Mouse (Mus musculus): ENCODE data around the gene Slc25a51. TPM values are rescaled to one million over a fixed set of nuclear protein-coding genes. Genes with fewer than 3 reads are reported as not detected.
"Not testable (repeated sequence)": the region's sequence is repeated elsewhere in the genome, so short reads cannot be mapped to it uniquely, and the experiment has no call there.

The Slc25a51 gene
- total RNA-seq, 1 experiment from 2014 or later, result 47.1 TPM

DNA sequence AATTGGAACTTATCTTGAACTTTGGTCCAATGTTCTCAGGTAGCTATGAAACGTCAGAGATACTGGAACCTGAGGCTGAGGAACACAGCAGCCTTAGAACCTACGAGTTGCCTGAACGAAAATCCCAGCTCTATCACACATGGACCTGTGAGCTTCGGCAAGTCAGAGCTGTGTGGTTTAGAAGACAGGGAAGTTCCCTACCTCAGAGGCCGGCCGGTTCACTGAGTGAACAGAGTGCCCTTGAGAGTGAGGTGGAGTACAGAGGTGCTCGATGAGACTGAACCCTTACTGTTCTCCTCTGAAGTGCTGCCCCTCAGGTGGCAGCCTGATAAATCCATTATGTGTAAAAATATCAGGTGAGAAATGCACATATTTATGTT is 5.1 kb downstream of the Slc25a51 start:
- peak; percentile 48 for ATAC-seq (replicated peaks; ENCODE audit: low read depth, poor library complexity, severe bottlenecking)

DNA sequence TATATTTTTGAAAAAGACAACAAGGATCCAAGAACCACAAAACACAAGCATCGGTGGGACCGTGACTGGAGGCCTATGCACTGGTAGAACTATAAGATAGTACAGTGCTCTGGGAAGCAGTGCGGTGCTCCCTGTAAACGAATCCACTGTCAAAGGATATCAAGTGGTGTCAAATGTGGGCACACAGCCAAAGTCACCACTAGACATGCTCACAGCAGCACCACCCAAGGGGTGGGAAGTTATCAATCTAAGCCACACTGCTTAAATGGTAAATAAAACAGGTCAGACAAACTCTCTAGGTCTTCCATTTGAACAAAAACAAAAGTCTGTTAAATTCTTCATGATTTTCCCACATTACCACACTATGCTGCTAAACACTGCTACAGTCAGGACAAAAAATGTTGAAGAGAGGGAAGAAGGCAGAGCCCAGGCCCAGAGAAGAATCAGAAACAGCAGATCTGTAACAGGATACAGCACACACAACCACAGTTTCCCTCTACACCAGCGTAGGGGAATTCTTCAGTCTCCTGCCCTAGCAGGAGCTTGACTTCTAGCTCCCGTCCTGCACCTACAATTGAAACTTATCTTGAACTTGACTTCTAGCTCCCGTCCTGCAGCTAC is 5.6 kb downstream of the Slc25a51 start:
- peak; percentile 65 for ATAC-seq (replicated peaks; ENCODE audit: low read depth, poor library complexity, severe bottlenecking)

DNA sequence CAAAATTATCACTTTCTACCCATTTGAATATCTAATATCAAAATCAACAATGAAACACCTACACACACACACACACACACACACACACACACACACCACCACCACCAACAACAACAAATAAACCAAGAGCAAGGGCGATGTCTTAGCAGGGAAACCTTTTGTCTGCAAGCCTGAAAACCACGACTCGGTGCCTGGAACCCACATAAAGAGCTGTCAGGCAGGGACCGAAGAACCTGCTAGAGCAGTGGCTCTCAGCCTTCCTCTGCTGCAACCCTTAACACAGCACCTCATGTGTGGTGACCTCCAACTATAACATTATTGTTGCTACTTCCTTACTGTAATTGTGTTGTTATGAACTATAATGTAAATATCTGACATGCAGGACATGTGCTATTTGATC is 6.3 kb downstream of the Slc25a51 start:
- no peak for ATAC-seq (replicated peaks; ENCODE audit: low read depth, poor library complexity, severe bottlenecking)

DNA sequence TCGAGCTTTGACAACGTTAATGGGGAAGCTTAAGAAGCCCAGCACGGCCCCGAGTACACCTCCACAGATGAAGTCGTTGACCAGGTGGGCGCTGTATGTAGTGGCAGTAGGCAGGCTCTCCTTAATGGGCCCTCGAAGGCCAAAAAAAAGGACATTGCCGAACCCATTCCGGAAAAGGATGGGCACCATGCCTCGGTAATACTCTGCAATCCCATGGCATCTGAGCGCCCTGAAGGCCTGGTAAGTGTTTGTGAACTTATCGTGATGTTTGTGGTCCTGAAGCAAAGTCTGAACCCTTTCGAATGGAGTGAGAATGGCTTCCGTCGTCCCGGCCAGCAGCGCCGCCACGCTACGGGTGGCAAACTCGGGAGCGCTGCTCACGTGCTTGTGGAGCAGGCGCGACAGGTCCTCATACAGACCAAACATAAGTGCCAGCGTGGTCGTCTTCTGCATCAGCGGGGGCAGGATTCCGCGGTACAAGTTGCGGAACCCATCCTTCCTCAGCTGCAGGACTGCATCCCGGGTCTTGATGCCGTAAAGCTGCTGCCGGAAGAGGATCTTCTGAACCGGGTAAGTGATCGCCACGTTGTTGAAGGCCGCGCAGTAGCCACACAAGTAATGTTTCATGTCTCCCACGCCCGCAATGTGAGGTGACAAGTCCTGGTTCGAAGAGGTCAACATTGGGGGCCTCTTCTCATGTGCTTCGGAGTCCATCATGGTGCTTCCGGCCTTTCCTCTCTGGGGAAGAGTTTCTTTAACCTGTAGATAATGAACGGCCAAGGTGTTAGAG is 8.9 kb downstream of the Slc25a51 start:
- ATAC-seq (replicated peaks; ENCODE audit: low read depth, poor library complexity, severe bottlenecking), result no peak

DNA sequence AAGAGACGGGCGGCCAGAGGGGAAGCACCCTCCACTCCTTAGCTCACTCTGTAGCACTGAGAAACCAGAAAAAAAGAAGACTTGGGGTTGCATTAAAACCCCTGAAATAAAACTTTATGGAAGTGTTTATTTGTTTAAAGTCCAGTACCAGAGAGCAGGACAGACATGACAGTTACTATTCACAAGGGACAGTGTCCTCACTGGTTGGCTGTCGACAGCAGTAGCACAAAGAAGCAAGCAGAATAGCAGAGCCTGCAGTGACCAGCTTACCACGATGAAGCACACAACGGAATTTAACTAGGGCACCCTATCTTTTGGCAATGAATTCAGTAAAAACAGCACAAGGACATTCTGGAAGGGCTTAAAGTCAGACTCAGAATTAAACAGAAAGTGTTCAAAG is 10.3 kb downstream of the Slc25a51 start:
- not testable (repeated sequence) for ATAC-seq (replicated peaks; ENCODE audit: low read depth, poor library complexity, severe bottlenecking)

DNA sequence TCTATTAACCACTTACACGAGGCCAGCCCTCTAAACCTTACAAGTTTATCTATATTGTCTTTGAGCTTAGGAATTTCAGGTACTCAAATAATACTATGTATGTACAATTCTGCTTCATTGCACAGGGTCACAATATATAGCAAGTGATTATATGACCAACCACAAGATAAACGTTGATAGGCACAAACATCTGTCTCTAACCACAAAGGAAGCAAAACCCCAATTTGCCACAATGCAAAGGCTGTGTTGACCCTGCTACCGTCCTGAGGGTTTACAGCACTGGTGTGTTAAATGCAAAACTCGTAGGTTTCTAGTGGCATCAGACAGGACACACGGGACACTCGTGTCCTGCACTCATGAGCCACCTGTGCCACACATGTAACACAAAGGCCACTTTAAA is 12.4 kb downstream of the Slc25a51 start:
- ATAC-seq (replicated peaks; ENCODE audit: low read depth, poor library complexity, severe bottlenecking), result peak; percentile 72

DNA sequence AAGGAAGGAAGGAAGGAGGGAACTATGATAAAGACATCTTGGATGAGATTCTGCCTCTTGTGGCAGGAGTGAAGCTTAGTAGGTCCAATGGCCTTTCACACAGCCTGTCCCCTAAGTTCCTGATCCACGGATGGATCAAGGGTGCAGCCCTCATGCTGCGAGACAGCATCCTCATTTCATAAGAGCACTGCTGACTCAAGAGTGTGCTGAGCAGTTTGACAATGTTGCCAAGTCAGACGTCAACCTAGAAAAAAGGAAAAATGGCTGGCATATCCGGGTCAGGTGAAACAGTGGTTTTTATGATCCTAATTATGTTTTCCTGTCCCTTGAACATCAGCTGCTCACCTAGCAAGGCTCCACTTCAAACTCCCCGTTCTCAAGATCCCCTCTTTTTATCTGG is 14.9 kb downstream of the Slc25a51 start:
- no peak for ATAC-seq (replicated peaks; ENCODE audit: low read depth, poor library complexity, severe bottlenecking)

DNA sequence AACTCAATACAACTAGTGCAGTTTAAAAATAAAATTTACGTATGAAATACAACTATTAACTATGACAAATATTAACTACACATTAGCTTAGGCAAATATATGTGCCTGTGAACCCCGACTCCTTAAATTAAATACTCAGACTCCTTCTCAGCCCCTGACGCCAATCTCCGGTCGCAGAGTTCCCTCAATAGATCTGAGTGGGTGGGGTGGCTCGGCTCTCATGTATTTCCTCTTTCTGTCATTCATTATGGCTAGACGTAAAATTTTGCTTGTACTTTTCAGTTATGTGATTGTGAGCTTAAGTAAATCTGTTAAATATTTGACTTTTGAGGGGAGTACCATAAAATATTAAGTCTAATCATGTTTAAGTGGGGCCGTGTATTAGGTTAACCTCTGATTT is 15.6 kb downstream of the Slc25a51 start:
- ATAC-seq (replicated peaks; ENCODE audit: low read depth, poor library complexity, severe bottlenecking), result peak; percentile 50; the same call in 1 of the 2 replicates

DNA sequence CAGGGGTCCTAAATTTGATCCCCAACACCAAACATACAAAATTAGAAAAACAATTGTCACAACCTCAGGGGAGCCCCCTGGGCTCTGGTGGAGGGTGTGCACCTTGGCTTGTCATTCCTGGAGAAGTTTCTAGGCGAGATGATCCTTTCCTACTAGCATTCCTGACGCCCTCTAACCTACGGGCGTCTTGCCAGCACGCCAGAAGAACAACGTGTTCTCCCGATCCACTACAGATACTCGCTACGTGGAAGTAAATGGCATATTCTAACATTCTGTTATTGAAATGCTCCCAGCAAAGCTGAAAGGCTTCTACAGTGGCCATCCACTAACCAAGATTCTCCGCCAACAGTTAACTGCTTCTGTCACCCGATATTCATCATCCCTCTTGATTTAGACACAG is 16.0 kb downstream of the Slc25a51 start:
- no peak for ATAC-seq (replicated peaks; ENCODE audit: low read depth, poor library complexity, severe bottlenecking)

DNA sequence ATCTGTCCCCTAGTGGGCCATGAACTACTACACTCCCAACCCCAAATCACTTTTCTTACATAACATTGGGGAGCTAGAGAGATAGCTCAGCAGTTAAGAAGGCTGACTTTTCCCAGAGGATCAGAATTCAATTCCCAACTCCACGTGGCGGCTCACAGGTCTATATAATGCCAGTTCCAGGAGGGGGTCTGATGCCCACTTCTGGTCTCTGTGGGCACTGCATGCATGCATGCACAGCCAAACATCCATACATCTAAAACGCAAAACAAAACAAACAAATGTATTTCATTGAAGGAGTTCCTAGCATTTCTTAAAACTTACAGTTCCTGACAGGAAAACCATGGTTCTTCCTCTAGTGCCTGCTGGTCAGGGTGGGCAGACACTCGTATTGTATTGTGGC is 16.5 kb downstream of the Slc25a51 start:
- no peak for ATAC-seq (replicated peaks; ENCODE audit: low read depth, poor library complexity, severe bottlenecking)

DNA sequence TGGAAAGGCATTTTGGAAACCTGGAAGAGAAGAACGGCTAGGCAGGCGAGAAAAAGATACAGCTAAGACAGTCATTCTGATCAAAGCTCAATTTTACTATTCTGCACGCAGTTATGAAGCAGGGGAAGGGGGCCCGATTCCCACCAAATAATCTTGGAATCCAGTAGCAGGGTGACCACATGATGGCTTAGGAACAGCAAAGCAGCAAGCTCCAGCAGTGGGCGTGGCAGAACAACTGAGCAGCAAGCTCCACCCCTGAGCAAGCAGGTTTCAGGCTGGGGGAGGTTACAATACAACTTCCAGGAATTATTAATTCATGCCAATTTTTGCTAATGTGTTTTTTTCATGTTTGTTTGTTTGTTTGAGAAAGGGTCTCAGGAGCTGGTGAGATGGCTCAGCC is 21.3 kb downstream of the Slc25a51 start:
- not testable (repeated sequence) for ATAC-seq (replicated peaks; ENCODE audit: low read depth, poor library complexity, severe bottlenecking)

DNA sequence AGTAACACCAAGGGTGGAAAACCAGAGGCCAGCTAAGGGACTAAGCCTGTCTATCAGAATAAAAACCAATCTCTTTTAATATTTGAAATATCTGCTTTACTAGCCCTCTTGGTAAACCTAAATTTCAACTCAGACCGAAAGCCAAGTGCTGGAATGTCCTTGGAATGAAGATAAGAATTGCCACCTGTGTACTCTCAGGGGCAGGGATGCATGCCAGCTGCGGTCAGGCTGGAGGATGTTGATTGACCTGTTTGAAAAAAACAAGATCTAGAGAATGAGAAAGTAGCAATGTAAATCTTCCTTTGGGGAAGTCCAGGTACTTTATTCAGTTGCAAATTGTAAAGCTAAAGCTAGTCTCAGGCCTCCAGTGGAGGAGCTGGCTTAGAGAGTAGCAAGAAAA is 26.4 kb downstream of the Slc25a51 start:
- ATAC-seq (replicated peaks; ENCODE audit: low read depth, poor library complexity, severe bottlenecking), result not testable (repeated sequence)

DNA sequence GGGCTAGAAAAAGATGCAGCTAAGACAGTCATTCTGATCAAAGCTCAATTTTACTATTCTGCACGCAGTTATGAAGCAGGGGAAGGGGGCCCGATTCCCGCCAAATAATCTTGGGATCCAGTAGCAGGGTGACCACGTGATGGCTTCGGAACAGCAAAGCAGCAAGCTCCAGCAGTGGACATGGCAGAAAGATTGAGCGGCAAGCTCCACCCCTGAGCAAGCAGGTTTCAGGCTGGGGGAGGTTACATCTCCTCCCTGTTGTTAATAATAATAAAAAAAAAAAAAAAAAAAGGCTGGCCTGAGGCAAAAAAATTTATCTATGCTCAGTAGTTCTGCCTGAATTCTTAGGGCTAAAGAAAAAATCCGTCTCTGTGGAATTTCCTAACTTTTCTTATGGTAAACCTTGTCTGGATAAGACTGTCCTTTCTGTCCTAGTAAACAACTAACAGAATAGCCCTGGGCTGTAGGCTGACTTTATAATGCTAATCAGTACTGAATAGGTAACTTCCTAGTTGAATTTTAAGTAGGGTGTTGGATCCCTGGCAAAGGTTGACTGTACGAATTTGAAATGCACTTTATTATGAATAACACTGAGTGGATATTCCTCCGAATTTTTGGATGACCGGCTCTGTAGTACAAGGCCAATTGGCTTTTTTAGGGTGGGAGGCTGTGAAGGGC is 27.5 kb downstream of the Slc25a51 start:
- ATAC-seq (replicated peaks; ENCODE audit: low read depth, poor library complexity, severe bottlenecking), result not testable (repeated sequence)

DNA sequence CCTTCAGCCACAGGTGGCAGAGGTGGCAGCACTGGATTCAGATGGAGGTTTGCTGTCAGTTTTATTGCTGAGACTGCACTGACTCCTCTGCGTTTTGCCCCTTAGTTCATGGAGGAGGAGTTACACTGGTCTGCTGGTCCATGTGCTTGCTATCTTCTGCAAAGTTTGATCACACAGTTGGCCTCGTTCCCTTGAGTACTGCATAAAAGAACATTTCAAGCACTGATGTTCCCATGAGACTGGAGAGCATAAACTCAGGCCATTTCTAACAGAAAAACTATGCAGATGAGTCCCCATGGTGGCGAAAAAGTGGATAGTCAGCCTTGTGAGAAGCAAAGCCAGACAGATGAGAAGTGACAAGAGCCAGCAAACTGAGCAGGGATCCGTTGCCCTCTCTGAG is 32.0 kb downstream of the Slc25a51 start:
- ATAC-seq (replicated peaks; ENCODE audit: low read depth, poor library complexity, severe bottlenecking), result no peak

DNA sequence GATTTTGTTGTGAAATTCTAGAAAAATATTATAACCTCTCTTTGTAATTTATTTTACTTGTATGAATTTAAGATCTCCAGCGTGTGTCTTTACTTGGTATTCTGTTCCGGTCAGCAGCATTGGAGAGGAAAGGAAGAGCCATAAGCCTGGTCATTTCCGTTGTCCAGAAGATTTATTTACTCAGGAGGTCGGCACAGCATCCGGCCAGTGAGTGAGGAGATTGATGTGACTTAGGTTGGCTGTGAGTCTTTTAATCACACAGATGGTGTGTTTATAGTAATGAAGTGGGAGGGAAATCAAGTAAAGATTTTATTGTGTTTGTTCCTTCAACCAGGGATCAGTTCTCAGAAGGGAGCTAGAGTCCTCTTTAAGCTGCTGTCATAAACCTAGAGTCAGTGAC is 33.7 kb downstream of the Slc25a51 start:
- ATAC-seq (replicated peaks; ENCODE audit: low read depth, poor library complexity, severe bottlenecking), result no peak

DNA sequence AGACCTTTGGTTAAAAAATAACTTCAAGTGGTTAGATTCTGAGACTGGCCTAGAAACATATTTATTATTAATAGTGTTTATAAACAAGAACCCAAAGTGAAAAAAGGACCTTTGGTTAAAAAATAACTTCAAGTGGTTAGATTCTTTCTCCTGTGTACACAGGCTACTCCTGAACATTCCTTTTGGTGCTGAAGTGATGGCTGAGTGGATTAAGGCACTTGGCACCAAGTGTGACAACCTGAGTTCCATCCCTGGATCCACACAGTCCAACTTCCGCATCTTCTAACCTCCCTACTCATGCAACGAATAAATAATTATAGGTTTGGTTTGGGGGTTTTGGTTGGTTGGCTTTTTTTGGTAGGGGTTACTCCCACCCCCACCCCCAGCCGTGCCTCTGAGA is 37.3 kb downstream of the Slc25a51 start:
- no peak for ATAC-seq (replicated peaks; ENCODE audit: low read depth, poor library complexity, severe bottlenecking)

DNA sequence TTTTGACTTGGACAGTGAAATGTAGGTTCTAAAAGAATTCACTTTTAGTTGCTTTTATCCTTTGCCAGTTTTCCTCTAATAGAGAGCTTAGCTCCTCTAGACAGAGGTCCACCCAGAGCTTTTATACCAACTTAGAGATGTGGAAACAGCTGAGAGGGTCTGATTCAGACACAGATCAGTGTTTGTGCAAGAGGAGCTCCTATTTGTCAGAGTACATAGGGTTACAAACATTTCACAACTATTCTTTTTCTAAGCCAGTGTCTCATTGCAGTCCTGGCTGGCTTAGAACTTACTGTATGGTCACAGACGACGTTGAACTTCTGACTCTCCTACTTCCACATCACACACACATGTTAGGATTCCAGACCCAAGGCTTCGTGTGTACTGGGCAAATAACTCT is 51.9 kb downstream of the Slc25a51 start:
- no peak for ATAC-seq (replicated peaks; ENCODE audit: low read depth, poor library complexity, severe bottlenecking)
